Mouse (Mus musculus) macrophage (primary cell): ENCODE measurements around the gene Eci2. TPM values are rescaled to one million over a fixed set of nuclear protein-coding genes. Genes with fewer than 3 reads are reported as not detected.
"Not testable (repeated sequence)": the region's sequence is repeated elsewhere in the genome, so short reads cannot be mapped to it uniquely, and the experiment has no call there.

Source experiments
- H3K27ac ChIP-seq: fragments of 350-480 bp; formaldehyde crosslinking; 2 replicates; pipeline ENCODE4 v1.9.0; 2021
- H3K36me3 ChIP-seq: fragments of 350-480 bp; formaldehyde crosslinking; 2 replicates; pipeline ENCODE4 v1.9.0; 2021; ENCODE audit errors: inconsistent target
- H3K4me3 ChIP-seq: fragments of 350-480 bp; formaldehyde crosslinking; 2 replicates; pipeline ENCODE4 v1.9.0; 2021; ENCODE audit errors: inconsistent target
- H3K79me2 ChIP-seq: fragments of 350-480 bp; formaldehyde crosslinking; 2 replicates; pipeline ENCODE4 v1.9.0; 2021; ENCODE audit errors: inconsistent target
- WGBS: methylation state at CpG from one replicate; pipeline ENCODE4 v1.1.7; 2026; ENCODE audit warnings: inconsistent platforms; ENCODE audit not compliant: missing documents; 5-methylcytosine and 5-hydroxymethylcytosine counted together
- polyA plus RNA-seq: library from polyadenylated mRNA; stranded (reverse); fragments of 250-400 nt; gene quantifications from 3 replicates; pipeline ENCODE4 v1.2.4, GENCODE M21; 2018; ENCODE audit warnings: inconsistent platforms
- total RNA-seq, 78 experiments: library from RNA; depleted of rRNA; stranded (reverse); fragments of 250-400 nt; gene quantifications; 1 replicate in 9 of 78; 2 replicates in 24 of 78; 3 replicates in 43 of 78; 4 replicates in 2 of 78; pipeline ENCODE4 v1.2.4; 2018; ENCODE audit warnings: inconsistent platforms in 56 of 78

Eci2 gene
- total RNA-seq (2018; cell fraction: chromatin; rRNA removed): 100 to 1,000 TPM in 5 of 26 experiments, 10 to 100 TPM in 21; 31.7 to 144 (median 56.9) TPM
- total RNA-seq (2018; cell fraction: cytosol; rRNA removed): 10 to 100 TPM; 37.5 to 69.6 (median 47.7) TPM
- 100 to 1,000 TPM in 1 of 26 experiments, 10 to 100 TPM in 25; 30.7 to 111 (median 42.9) TPM for total RNA-seq (2018; cell fraction: nucleus; rRNA removed)
- 47.3 to 60.7 TPM (median 49.5 TPM) in 3 replicates for polyA plus RNA-seq

GRCm38 (mm10) chr13:35026879-35027278 is at the start of gene Eci2:
Gene Eci2, minus strand, starts transcription at chr13:35027096.
- Histone ChIP-seq H3K79me2 (no peaks in the 10 kb centered on the region), H3K36me3 (no peaks in the 10 kb centered on the region), H3K4me3 (no peak within 1 kb of the TSS), H3K27ac (no peak within 1 kb of the TSS)
- WGBS: 2% methylated on average over 6 of the region's 6 CpGs

GRCm38 (mm10) chr13:35074862-35075261 is 48.0 kb upstream of the Eci2 start:
- H3K36me3 ChIP-seq: no peaks in the 10 kb centered on the region
- WGBS: 63% methylated on average over 1 of the region's 1 CpGs
- H3K4me3 ChIP-seq: no peak overlapping the region
- H3K79me2 ChIP-seq: no peaks in the 10 kb centered on the region
- H3K27ac ChIP-seq: no peak overlapping the region

- Histone ChIP-seq H3K79me2 (no peaks in the 10 kb centered on the region), H3K4me3 (no peak overlapping the region), H3K27ac (no peak overlapping the region), H3K36me3 (no peaks in the 10 kb centered on the region)
- WGBS: 95% methylated on average over 9 of the region's 9 CpGs
These were observed 43.9 kb upstream of the Eci2 start for GRCm38 (mm10) chr13:35070485-35071472.

- H3K27ac ChIP-seq: no peak overlapping the region
- WGBS: 88% methylated on average over 2 of the region's 2 CpGs
These were observed 40.2 kb upstream of the Eci2 start for GRCm38 (mm10) chr13:35067084-35067483.

GRCm38 (mm10) chr13:35066033-35066432 is 39.1 kb upstream of the Eci2 start:
- Histone ChIP-seq H3K36me3 (no peaks in the 10 kb centered on the region), H3K4me3 (no peak overlapping the region), H3K27ac (no peak overlapping the region), H3K79me2 (no peaks in the 10 kb centered on the region)
- WGBS: 59% methylated on average over 2 of the region's 2 CpGs

More at GRCm38 (mm10) chr13:35067084-35067483, 40.2 kb upstream of the Eci2 start:
- no peak overlapping the region for H3K4me3 ChIP-seq
- H3K36me3 ChIP-seq: no peaks in the 10 kb centered on the region
- H3K79me2 ChIP-seq: no peaks in the 10 kb centered on the region

- Histone ChIP-seq H3K4me3 (no peak overlapping the region), H3K36me3 (no peaks in the 10 kb centered on the region), H3K79me2 (no peaks in the 10 kb centered on the region), H3K27ac (no peak overlapping the region)
- 79% methylated on average over 4 of the region's 4 CpGs for WGBS
These were observed 37.5 kb upstream of the Eci2 start for GRCm38 (mm10) chr13:35064381-35064780.

GRCm38 (mm10) chr13:35058145-35058544 is 31.2 kb upstream of the Eci2 start:
- WGBS: 46% methylated on average over 5 of the region's 5 CpGs
- H3K79me2 ChIP-seq: no peaks in the 10 kb centered on the region
- H3K36me3 ChIP-seq: no peaks in the 10 kb centered on the region
- H3K27ac ChIP-seq: no peak overlapping the region
- no peak overlapping the region for H3K4me3 ChIP-seq

- Histone ChIP-seq H3K36me3 (no peaks in the 10 kb centered on the region), H3K79me2 (no peaks in the 10 kb centered on the region), H3K4me3 (no peak overlapping the region), H3K27ac (no peak overlapping the region)
- WGBS: 93% methylated on average over 5 of the region's 5 CpGs
These were observed 9.6 kb upstream of the Eci2 start for GRCm38 (mm10) chr13:35036486-35036885.

GRCm38 (mm10) chr13:35035731-35036130 is 8.8 kb upstream of the Eci2 start:
- Histone ChIP-seq H3K27ac (no peak overlapping the region), H3K4me3 (no peak overlapping the region), H3K79me2 (no peaks in the 10 kb centered on the region), H3K36me3 (no peaks in the 10 kb centered on the region)
- WGBS: 81% methylated on average over 4 of the region's 4 CpGs

GRCm38 (mm10) chr13:35033571-35033970 is 6.7 kb upstream of the Eci2 start:
- no peak overlapping the region for H3K4me3 ChIP-seq
- H3K79me2 ChIP-seq: no peaks in the 10 kb centered on the region
- H3K27ac ChIP-seq: no peak overlapping the region
- 81% methylated on average over 4 of the region's 4 CpGs for WGBS
- no peaks in the 10 kb centered on the region for H3K36me3 ChIP-seq

GRCm38 (mm10) chr13:35031684-35032082 is 4.8 kb upstream of the Eci2 start:
- 82% methylated on average over 4 of the region's 4 CpGs for WGBS
- H3K27ac ChIP-seq: no peak overlapping the region

GRCm38 (mm10) chr13:35030979-35031683 is 4.2 kb upstream of the Eci2 start:
- WGBS: 85% methylated on average over 7 of the region's 7 CpGs
- Histone ChIP-seq H3K4me3 (no peak overlapping the region), H3K79me2 (no peaks in the 10 kb centered on the region), H3K36me3 (no peaks in the 10 kb centered on the region), H3K27ac (no peak overlapping the region)

More at GRCm38 (mm10) chr13:35031684-35032082, 4.8 kb upstream of the Eci2 start:
- Histone ChIP-seq H3K4me3 (no peak overlapping the region), H3K79me2 (no peaks in the 10 kb centered on the region), H3K36me3 (no peaks in the 10 kb centered on the region)

- no peaks in the 10 kb centered on the region for H3K36me3 ChIP-seq
- no peak overlapping the region for H3K27ac ChIP-seq
- 95% methylated on average over 3 of the region's 3 CpGs for WGBS
- H3K79me2 ChIP-seq: no peaks in the 10 kb centered on the region
- no peak overlapping the region for H3K4me3 ChIP-seq
These were observed 1.5 kb upstream of the Eci2 start for GRCm38 (mm10) chr13:35028365-35028764.

GRCm38 (mm10) chr13:35023401-35023800 is 3.5 kb downstream of the Eci2 start:
- H3K27ac ChIP-seq, H3K36me3 ChIP-seq, H3K4me3 ChIP-seq, H3K79me2 ChIP-seq: not testable (repeated sequence)
- WGBS: 89% methylated on average over 1 of the region's 1 CpGs
